Mouse (Mus musculus) liver, embryonic 14.5 days (tissue): ENCODE data around the gene Trpv2.

Experiments
- CTCF ChIP-seq: IDR thresholded peaks from 2 replicates; pipeline ENCODE4 v1.5.1; 2016; ENCODE audit warnings: antibody characterized with exemption, low read depth, control low read depth
- EP300 ChIP-seq: IDR thresholded peaks from 2 replicates; pipeline ENCODE4 v1.6.1; 2016; ENCODE audit warnings: antibody characterized with exemption, low read depth

DNA sequence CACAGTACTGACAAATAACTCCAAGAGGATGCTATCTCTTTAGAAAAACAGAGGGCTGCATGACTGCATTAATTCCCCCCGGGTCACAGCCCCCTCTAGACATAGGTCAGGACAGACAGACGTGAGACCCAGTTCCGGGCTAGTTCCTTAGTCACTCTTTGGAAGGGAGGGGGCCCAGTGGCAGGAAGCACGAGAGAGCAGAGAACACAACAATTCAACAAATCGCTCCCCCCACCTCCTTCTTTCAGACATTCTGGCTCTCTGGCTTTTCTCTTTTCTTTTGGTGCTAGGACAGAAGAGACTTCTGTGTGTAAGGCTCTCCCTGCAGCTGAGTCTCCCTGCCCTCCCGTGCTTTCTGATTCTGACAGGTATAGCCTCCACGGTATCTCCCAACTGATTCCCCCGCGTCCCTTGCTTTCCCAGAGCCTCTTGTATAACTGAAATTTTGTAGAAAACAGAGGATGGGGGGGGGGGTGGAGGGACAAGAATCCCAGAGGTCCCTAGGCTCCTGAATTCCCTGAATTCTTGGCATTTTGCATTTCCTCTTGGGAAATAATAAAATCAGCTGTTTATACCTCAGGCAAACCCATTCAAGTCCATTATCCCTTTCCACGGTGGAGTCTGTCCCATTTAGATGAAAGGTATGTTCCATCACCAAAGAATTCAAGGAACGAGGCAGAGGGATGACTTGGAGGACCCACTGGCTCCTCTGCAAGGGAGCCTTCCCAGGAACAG is 62.0 kb downstream of the Trpv2 start:
- no peak for TF ChIP-seq CTCF
- no peak for TF ChIP-seq EP300
